Mouse (Mus musculus): ENCODE results near the gene Strc.
A peak's percentile ranks its signal among the peaks of the same experiment; 100 is the strongest.
"Not testable (repeated sequence)": the region's sequence is repeated elsewhere in the genome, so short reads cannot be mapped to it uniquely, and the experiment has no call there.

Gene Strc

GRCm38 (mm10) chr2:121386961-121387575, at the start of gene Strc:
Gene Strc, minus strand, starts transcription at chr2:121387168.
- DNase-seq: not testable (repeated sequence)

GRCm38 (mm10) chr2:121434854-121435253, 47.9 kb upstream of the Strc start:
- no peak for DNase-seq

GRCm38 (mm10) chr2:121425890-121426289, 38.9 kb upstream of the Strc start:
- no peak for DNase-seq

- no peak for DNase-seq
These were observed 36.2 kb upstream of the Strc start for GRCm38 (mm10) chr2:121423166-121423565.

- DNase-seq: no peak
These were observed 31.5 kb upstream of the Strc start for GRCm38 (mm10) chr2:121418476-121418875.

GRCm38 (mm10) chr2:121416356-121416755, 29.4 kb upstream of the Strc start:
- DNase-seq: no peak

GRCm38 (mm10) chr2:121415591-121415990, 28.6 kb upstream of the Strc start:
- DNase-seq: no peak

- no peak for DNase-seq
These were observed 28.1 kb upstream of the Strc start for GRCm38 (mm10) chr2:121415103-121415502.

- no peak for DNase-seq
These were observed 27.2 kb upstream of the Strc start for GRCm38 (mm10) chr2:121414139-121414685.

- DNase-seq: peak; percentile 96 to 98
These were observed 26.5 kb upstream of the Strc start, which contains the start of the genes Pdia3 and Catsper2 for GRCm38 (mm10) chr2:121413387-121414042. Gene Pdia3, plus strand, starts transcription at chr2:121413775. Gene Catsper2, minus strand, starts transcription at chr2:121413792.

GRCm38 (mm10) chr2:121412843-121413386, 25.9 kb upstream of the Strc start:
- peak in 1 of 2 experiments; percentile 3 for DNase-seq

GRCm38 (mm10) chr2:121408160-121408559, 21.2 kb upstream of the Strc start:
- peak; percentile 38 to 54 for DNase-seq

- DNase-seq: no peak
These were observed 16.3 kb upstream of the Strc start for GRCm38 (mm10) chr2:121403296-121403695.

- DNase-seq: peak; percentile 92 to 94
These were observed 9.7 kb upstream of the Strc start for GRCm38 (mm10) chr2:121396624-121397023.

GRCm38 (mm10) chr2:121374766-121375165, 12.2 kb downstream of the Strc start:
- DNase-seq: no peak

GRCm38 (mm10) chr2:121372266-121372665, 14.7 kb downstream of the Strc start:
- no peak for DNase-seq

GRCm38 (mm10) chr2:121370921-121371320, 16.0 kb downstream of the Strc start:
- DNase-seq: no peak

GRCm38 (mm10) chr2:121368831-121369230, 18.1 kb downstream of the Strc start:
- DNase-seq: no peak

- no peak for DNase-seq
These were observed 23.3 kb downstream of the Strc start for GRCm38 (mm10) chr2:121363656-121364055.

GRCm38 (mm10) chr2:121359461-121359860, 27.5 kb downstream of the Strc start:
- no peak for DNase-seq

- DNase-seq: peak; percentile 75 to 82
These were observed 28.6 kb downstream of the Strc start for GRCm38 (mm10) chr2:121358381-121358780.

- DNase-seq: no peak
These were observed 29.0 kb downstream of the Strc start for GRCm38 (mm10) chr2:121357961-121358360.

GRCm38 (mm10) chr2:121357494-121357893, 29.5 kb downstream of the Strc start, which contains the start of gene Ckmt1:
Gene Ckmt1, plus strand, starts transcription at chr2:121357714.
- no peak for DNase-seq
